Comparison of ENCODE assay signal across 8 mouse cellular contexts in genomic region chr3:134235491-134236413, GRCm38 (mm10). TPM values are rescaled to one million over a fixed set of nuclear protein-coding genes. Genes with fewer than 3 reads are reported as not detected.
DNase-seq lines count a peak whose midpoint lies in the region; ATAC-seq and TF ChIP-seq lines count a peak whose summit lies in the region.

No protein-coding gene starts in this region.

- H3K79me2 ChIP-seq in MEL (ENCODE audit: control insufficient read depth, insufficient read depth, low read length, poor library complexity), result no peaks in the 10 kb centered on the region

- H3K9ac ChIP-seq in MEL (ENCODE audit: control insufficient read depth, low read depth, low read length, poor library complexity, severe bottlenecking), result no peak overlapping the region
- H3K9ac ChIP-seq in forebrain, postnatal 0 days, result peak overlapping the region; percentile 84
- no peak overlapping the region for H3K9ac ChIP-seq in liver, postnatal 0 days (replicated peaks)
- H3K9ac ChIP-seq in neural tube, embryonic 15.5 days (replicated peaks), result peak overlapping the region; percentile 55

- intact Hi-C loops in heart, postnatal 25 days (cut with DNase I), result loop anchor here (10.0 kb wide), 1 partner anchor 189 kb away; no protein-coding TSS in a partner anchor

- no peak for TF ChIP-seq RAD21 in MEL (IDR thresholded peaks at IDR 0.05; ENCODE audit: low read depth, low read length)

- H3K27me3 ChIP-seq in MEL (ENCODE audit: control insufficient read depth in 1 of 2, insufficient read depth in 2 of 2, low read length in 2 of 2), result no peaks in the 10 kb centered on the region
- no peaks in the 10 kb centered on the region for H3K27me3 ChIP-seq in forebrain, postnatal 0 days (ENCODE audit: insufficient read depth, low read length)
- peaks cover 47% of the 10 kb centered on the region for H3K27me3 ChIP-seq in liver, postnatal 0 days (ENCODE audit: insufficient read depth, low read length)
- no peaks in the 10 kb centered on the region for H3K27me3 ChIP-seq in neural tube, embryonic 15.5 days (replicated peaks)

- no peak for TF ChIP-seq CTCF in MEL (IDR thresholded peaks at IDR 0.05 in 2 of 3, conservative IDR thresholded peaks at IDR 0.05 in 1 of 3; ENCODE audit: control insufficient read depth in 1 of 3, insufficient read depth in 1 of 3, low read depth in 2 of 3, low read length in 3 of 3, poor library complexity in 1 of 3, severe bottlenecking in 1 of 3)
- TF ChIP-seq CTCF in forebrain, postnatal 0 days (IDR thresholded peaks at IDR 0.05; ENCODE audit: low read depth), result no peak
- no peak for TF ChIP-seq CTCF in liver, postnatal 0 days (IDR thresholded peaks at IDR 0.05; ENCODE audit: low read depth)

- H3K9me3 ChIP-seq in MEL (replicated peaks; ENCODE audit: insufficient read depth, low read length), result no peaks in the 10 kb centered on the region
- H3K9me3 ChIP-seq in forebrain, postnatal 0 days (ENCODE audit: low read length), result no peaks in the 10 kb centered on the region
- H3K9me3 ChIP-seq in liver, postnatal 0 days (ENCODE audit: low read length), result no peaks in the 10 kb centered on the region
- no peaks in the 10 kb centered on the region for H3K9me3 ChIP-seq in neural tube, embryonic 15.5 days (replicated peaks)

- H3K36me3 ChIP-seq in MEL (ENCODE audit: control insufficient read depth in 1 of 2, insufficient read depth in 2 of 2, low read length in 2 of 2), result peaks cover 0 to 7% of the 10 kb centered on the region in 2 experiments; a peak in 2 of 4 replicates
- no peaks in the 10 kb centered on the region for H3K36me3 ChIP-seq in forebrain, postnatal 0 days (ENCODE audit: insufficient read depth)
- H3K36me3 ChIP-seq in liver, postnatal 0 days (replicated peaks; ENCODE audit: insufficient read depth, low read length), result no peaks in the 10 kb centered on the region
- no peaks in the 10 kb centered on the region for H3K36me3 ChIP-seq in neural tube, embryonic 15.5 days

- no peak overlapping the region for H3K27ac ChIP-seq in MEL (ENCODE audit: control insufficient read depth, low read depth, low read length)
- H3K27ac ChIP-seq in forebrain, postnatal 0 days (ENCODE audit: low read depth, low read length), result peak overlapping the region; percentile 93
- H3K27ac ChIP-seq in liver, postnatal 0 days (ENCODE audit: low read depth), result no peak overlapping the region
- H3K27ac ChIP-seq in neural tube, embryonic 15.5 days (replicated peaks), result peak overlapping the region; percentile 98

- no peak overlapping the region for H3K4me3 ChIP-seq in MEL (ENCODE audit: control insufficient read depth in 1 of 2, insufficient read depth in 1 of 2, low read depth in 2 of 2, low read length in 2 of 2)
- peak overlapping the region; percentile 80 for H3K4me3 ChIP-seq in forebrain, postnatal 0 days (ENCODE audit: low read depth, low read length)
- H3K4me3 ChIP-seq in liver, postnatal 0 days (ENCODE audit: low read depth, low read length), result peak overlapping the region; percentile 49
- peak overlapping the region; percentile 67 for H3K4me3 ChIP-seq in neural tube, embryonic 15.5 days (replicated peaks)

- TF ChIP-seq EP300 in MEL (IDR thresholded peaks at IDR 0.05; ENCODE audit: low read depth in 1 of 2, low read length in 2 of 2), result no peak
- no peak for TF ChIP-seq EP300 in liver, postnatal 0 days (IDR thresholded peaks at IDR 0.05; ENCODE audit: low read depth)

- WGBS in forebrain, postnatal 0 days, result under 1% methylated on average over 44 of the region's 55 CpGs
- 1% methylated on average over 47 of the region's 55 CpGs for WGBS in liver, postnatal 0 days (ENCODE audit: insufficient replicate concordance)
- WGBS in neural tube, embryonic 15.5 days, result under 1% methylated on average over 35 of the region's 55 CpGs

- TF ChIP-seq POLR2A in MEL (IDR thresholded peaks at IDR 0.05; ENCODE audit: control insufficient read depth in 1 of 2, insufficient read depth in 1 of 2, low read depth in 1 of 2, low read length in 2 of 2, poor library complexity in 1 of 2), result no peak

- peaks cover 2 to 6% of the 10 kb centered on the region in 2 experiments; a peak in 2 of 4 replicates for H3K4me1 ChIP-seq in MEL (ENCODE audit: control insufficient read depth in 1 of 2, insufficient read depth in 2 of 2, low read length in 2 of 2)
- H3K4me1 ChIP-seq in forebrain, postnatal 0 days (ENCODE audit: insufficient read depth), result no peaks in the 10 kb centered on the region
- peaks cover 12% of the 10 kb centered on the region for H3K4me1 ChIP-seq in liver, postnatal 0 days (ENCODE audit: insufficient read depth)
- H3K4me1 ChIP-seq in neural tube, embryonic 15.5 days, result peaks cover 10% of the 10 kb centered on the region; the same call in 1 of the 2 replicates

- H3K4me2 ChIP-seq in forebrain, postnatal 0 days (ENCODE audit: low read depth), result peak overlapping the region; percentile 78
- peak overlapping the region; percentile 72 for H3K4me2 ChIP-seq in liver, postnatal 0 days (ENCODE audit: low read depth, low read length)
- peak overlapping the region; percentile 68 for H3K4me2 ChIP-seq in neural tube, embryonic 15.5 days

- no peak for DNase-seq in MEL (ENCODE audit: low read depth, low spot score)
- DNase-seq in cerebellum, adult 11-12 months, result peak; percentile 88
- DNase-seq in forebrain, postnatal 0 days, result peak; percentile 85
- peak; percentile 61 for DNase-seq in heart, postnatal 25 days (ENCODE audit: low spot score)
- DNase-seq in layer of hippocampus, adult 18-20 months (ENCODE audit: low spot score in 2 of 2), result peak; percentile 18 to 48
- peak; percentile 51 for DNase-seq in liver, postnatal 0 days
- peak; percentile 60 to 63 for DNase-seq in urinary bladder, postnatal 4 days (ENCODE audit: low spot score in 2 of 2)

- peak; percentile 71 for ATAC-seq in forebrain, postnatal 0 days
- ATAC-seq in liver, postnatal 0 days, result peak; percentile 66
- peak; percentile 79 for ATAC-seq in neural tube, embryonic 15.5 days (ENCODE audit: low FRiP score)

TF ChIP-seq in MEL, 35 proteins besides CTCF, POLR2A, EP300 and RAD21:
- TF ChIP-seq ZNF384 (IDR thresholded peaks at IDR 0.05; ENCODE audit: low read depth, low read length) (0 out of 2 replicates have a peak, but pooled peaks have one; percentile 14), SIN3A (IDR thresholded peaks at IDR 0.05; ENCODE audit: low read length) (no peak)
TF ChIP-seq in MEL: peak in this region for 1.

RNA-seq across cellular contexts. Expression of gene Cxxc4, which starts 0.5 kb away (rescaled TPM):
- total RNA-seq in MEL (2012; rRNA removed), result not detected in 2 replicates
- not detected for polyA plus RNA-seq in MEL (2012; ENCODE audit: insufficient read depth in 1 of 2, insufficient read length in 2 of 2, low read depth in 1 of 2, low replicate concordance in 2 of 2, missing spikeins in 1 of 2)
- total RNA-seq in forebrain, postnatal 0 days (2014; rRNA removed), result 34.4 and 39.0 TPM in 2 replicates
- 19.8 and 23.3 TPM in 2 replicates for polyA plus RNA-seq in forebrain, postnatal 0 days (2015; fragmentation: Nextera tagmentation; extraction: Ambion mirVana)
- total RNA-seq in heart, postnatal 25 days (2021), result 1 to 10 TPM; 2.4 to 2.6 TPM
- total RNA-seq in layer of hippocampus, adult 18-20 months (2021), result 10 to 100 TPM; 12.3 to 15.4 TPM
- polyA plus RNA-seq in liver, postnatal 0 days (2015; fragmentation: Nextera tagmentation; extraction: Ambion mirVana), result 0.13 and 0.25 TPM in 2 replicates
- 24.1 and 26.5 TPM in 2 replicates for polyA plus RNA-seq in neural tube, embryonic 15.5 days (2015; fragmentation: Nextera tagmentation; extraction: Ambion mirVana)

Comparison
In these comparisons a context has a peak if more than half of its experiments do, and no peak if none do; other contexts are left out.
1. H3K27ac ChIP-seq: peak in forebrain, postnatal 0 days (single experiment) and neural tube, embryonic 15.5 days (single experiment); none in MEL (single experiment) and liver, postnatal 0 days (single experiment).
2. H3K4me3 ChIP-seq: peak in forebrain, postnatal 0 days (single experiment), liver, postnatal 0 days (single experiment) and neural tube, embryonic 15.5 days (single experiment); none in MEL (0 of 2).
3. H3K9ac ChIP-seq: peak in forebrain, postnatal 0 days (single experiment) and neural tube, embryonic 15.5 days (single experiment); none in MEL (single experiment) and liver, postnatal 0 days (single experiment).
4. Peak in every context shown above with its lines, with median percentiles within 50 percentile points of each other: ATAC-seq and H3K4me2 ChIP-seq.